Mouse (Mus musculus) ES-Bruce4 (cell line): ENCODE data around the gene Slc6a1. TPM values are rescaled to one million over a fixed set of nuclear protein-coding genes. Genes with fewer than 3 reads are reported as not detected.
A peak's percentile ranks its signal among the peaks of the same experiment; 100 is the strongest.
"Not testable (repeated sequence)": the region's sequence is repeated elsewhere in the genome, so short reads cannot be mapped to it uniquely, and the experiment has no call there.

Source experiments
- H3K27ac ChIP-seq: 2 replicates; pipeline ENCODE4 v1.5.1; 2012; ENCODE audit warnings: low read length, inconsistent platforms; ENCODE audit not compliant: insufficient read depth
- H3K27me3 ChIP-seq: 2 replicates; pipeline ENCODE4 v1.6.1; 2012; ENCODE audit warnings: mild to moderate bottlenecking, low read length, inconsistent platforms; ENCODE audit not compliant: control insufficient read depth, poor library complexity, insufficient read depth, severe bottlenecking
- H3K36me3 ChIP-seq: 2 replicates; pipeline ENCODE4 v1.6.1; 2012; ENCODE audit warnings: inconsistent platforms, mild to moderate bottlenecking, low read length, moderate library complexity; ENCODE audit not compliant: control insufficient read depth, poor library complexity, insufficient read depth, severe bottlenecking
- H3K4me1 ChIP-seq: one replicate; pipeline ENCODE4 v1.8.1; 2011; ENCODE audit warnings: low read length; ENCODE audit not compliant: control insufficient read depth, insufficient read depth
- H3K4me3 ChIP-seq: 2 replicates; pipeline ENCODE4 v1.5.1; 2011; ENCODE audit warnings: low read depth, mild to moderate bottlenecking, low read length
- H3K9ac ChIP-seq: 2 replicates; pipeline ENCODE4 v1.6.1; 2012; ENCODE audit warnings: low read depth, mild to moderate bottlenecking, inconsistent platforms; ENCODE audit not compliant: poor library complexity, severe bottlenecking
- H3K9me3 ChIP-seq: replicated peaks from 2 replicates; pipeline ENCODE4 v1.6.1; 2012; ENCODE audit warnings: mild to moderate bottlenecking, low read length, inconsistent platforms; ENCODE audit not compliant: control insufficient read depth, poor library complexity, insufficient read depth, severe bottlenecking
- CTCF ChIP-seq: IDR thresholded peaks from one replicate; pipeline ENCODE4 v1.8.1; 2011; ENCODE audit warnings: low read depth, low read length
- EP300 ChIP-seq: IDR thresholded peaks from 2 replicates; pipeline ENCODE4 v1.6.1; 2011; ENCODE audit warnings: low read depth, low read length; ENCODE audit not compliant: insufficient read depth
- POLR2A ChIP-seq: IDR thresholded peaks from one replicate; pipeline ENCODE4 v1.8.1; 2011; ENCODE audit warnings: low read length; ENCODE audit not compliant: insufficient read depth
- polyA plus RNA-seq: library from polyadenylated mRNA; stranded (reverse); fragments of >200 nt; gene quantifications from 2 replicates; pipeline ENCODE4 v1.2.4, GENCODE M21; 2011; ENCODE audit warnings: low read depth; ENCODE audit not compliant: missing spikeins, insufficient read depth, insufficient read length

The Slc6a1 gene
- polyA plus RNA-seq, 1 experiment = 0.27 TPM

- no peaks in the 10 kb centered on the region for H3K27me3 ChIP-seq
- no peaks in the 10 kb centered on the region for H3K9me3 ChIP-seq
- H3K27ac ChIP-seq = no peak overlapping the region
- H3K4me3 ChIP-seq = no peak overlapping the region
- no peaks in the 10 kb centered on the region for H3K4me1 ChIP-seq
- TF ChIP-seq POLR2A (no peak), CTCF (no peak), EP300 (no peak)
- no peak overlapping the region for H3K9ac ChIP-seq
- H3K36me3 ChIP-seq = no peaks in the 10 kb centered on the region
These were observed 53.9 kb downstream of the Slc6a1 start for GRCm38 (mm10) chr6:114336128-114336943.

DNA sequence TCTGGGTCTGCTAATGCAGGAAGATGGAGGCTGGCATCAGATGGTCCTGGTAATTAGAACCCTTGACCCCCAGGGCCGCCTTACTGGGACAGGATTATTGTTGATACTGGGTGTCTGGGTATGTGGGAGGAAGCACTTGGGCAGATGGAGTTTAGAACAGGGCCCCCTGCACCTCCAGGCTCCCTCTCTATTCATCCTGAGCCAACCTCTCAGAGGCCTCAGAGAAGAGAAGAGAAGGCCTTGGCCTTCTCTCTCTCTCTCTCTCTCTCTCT is 54.4 kb downstream of the Slc6a1 start:
- TF ChIP-seq EP300 (no peak), CTCF (no peak), POLR2A (no peak)
- H3K9ac ChIP-seq = no peak overlapping the region
- H3K27ac ChIP-seq = no peak overlapping the region
- no peaks in the 10 kb centered on the region for H3K9me3 ChIP-seq
- no peaks in the 10 kb centered on the region for H3K4me1 ChIP-seq
- H3K4me3 ChIP-seq = no peak overlapping the region
- H3K36me3 ChIP-seq = no peaks in the 10 kb centered on the region
- H3K27me3 ChIP-seq = no peaks in the 10 kb centered on the region

DNA sequence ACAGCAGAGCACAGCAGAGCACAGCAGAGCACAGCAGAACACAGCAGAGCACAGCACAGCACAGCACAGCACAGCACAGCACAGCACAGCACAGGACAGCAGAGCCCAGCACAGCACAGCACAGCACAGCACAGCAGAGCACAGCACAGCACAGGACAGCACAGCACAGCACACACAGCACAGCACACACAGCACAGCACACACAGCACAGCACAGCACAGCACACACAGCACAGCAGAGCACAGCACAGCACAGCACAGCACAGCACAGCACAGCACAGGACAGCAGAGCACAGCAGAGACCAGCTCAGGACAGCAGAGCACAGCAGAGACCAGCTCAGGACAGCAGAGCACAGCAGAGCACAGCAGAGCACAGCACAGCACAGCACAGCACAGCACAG is 58.9 kb downstream of the Slc6a1 start:
- H3K27me3 ChIP-seq, H3K9me3 ChIP-seq, H3K4me1 ChIP-seq, H3K36me3 ChIP-seq, H3K4me3 ChIP-seq, H3K9ac ChIP-seq, H3K27ac ChIP-seq: not testable (repeated sequence)

- no peaks in the 10 kb centered on the region for H3K9me3 ChIP-seq
- H3K27ac ChIP-seq = no peak overlapping the region
- no peaks in the 10 kb centered on the region for H3K36me3 ChIP-seq
- no peak overlapping the region for H3K4me3 ChIP-seq
- H3K4me1 ChIP-seq = no peaks in the 10 kb centered on the region
- no peak overlapping the region for H3K9ac ChIP-seq
- TF ChIP-seq CTCF = peak; percentile 73
- TF ChIP-seq EP300 = no peak
- no peak for TF ChIP-seq POLR2A
- no peaks in the 10 kb centered on the region for H3K27me3 ChIP-seq
These were observed 61.3 kb downstream of the Slc6a1 start for GRCm38 (mm10) chr6:114343740-114344139.

DNA sequence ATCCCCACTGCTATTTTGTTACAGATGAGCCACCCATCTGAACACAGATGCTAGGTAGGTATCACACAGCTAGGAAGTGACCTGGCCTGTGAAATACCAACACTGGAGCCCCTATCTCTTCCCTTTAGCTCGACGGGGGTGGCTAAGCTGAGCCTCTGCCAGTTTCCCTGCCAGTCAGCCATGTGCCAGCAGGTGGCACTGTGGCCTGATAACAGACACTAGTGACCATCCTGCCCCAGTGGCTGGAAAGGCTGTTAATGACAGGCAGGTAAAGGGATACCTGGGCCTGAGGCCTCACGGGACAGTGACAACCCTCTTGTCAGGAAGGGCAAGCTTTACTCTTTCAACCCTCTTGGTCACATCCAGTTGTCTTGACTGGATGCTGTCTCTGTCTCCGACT is 62.7 kb downstream of the Slc6a1 start:
- Histone ChIP-seq H3K9me3 (no peaks in the 10 kb centered on the region), H3K4me3 (no peak overlapping the region), H3K27ac (no peak overlapping the region), H3K4me1 (no peaks in the 10 kb centered on the region), H3K36me3 (no peaks in the 10 kb centered on the region), H3K9ac (no peak overlapping the region), H3K27me3 (no peaks in the 10 kb centered on the region)
- TF ChIP-seq EP300 (no peak), CTCF (peak; percentile 71), POLR2A (no peak)

DNA sequence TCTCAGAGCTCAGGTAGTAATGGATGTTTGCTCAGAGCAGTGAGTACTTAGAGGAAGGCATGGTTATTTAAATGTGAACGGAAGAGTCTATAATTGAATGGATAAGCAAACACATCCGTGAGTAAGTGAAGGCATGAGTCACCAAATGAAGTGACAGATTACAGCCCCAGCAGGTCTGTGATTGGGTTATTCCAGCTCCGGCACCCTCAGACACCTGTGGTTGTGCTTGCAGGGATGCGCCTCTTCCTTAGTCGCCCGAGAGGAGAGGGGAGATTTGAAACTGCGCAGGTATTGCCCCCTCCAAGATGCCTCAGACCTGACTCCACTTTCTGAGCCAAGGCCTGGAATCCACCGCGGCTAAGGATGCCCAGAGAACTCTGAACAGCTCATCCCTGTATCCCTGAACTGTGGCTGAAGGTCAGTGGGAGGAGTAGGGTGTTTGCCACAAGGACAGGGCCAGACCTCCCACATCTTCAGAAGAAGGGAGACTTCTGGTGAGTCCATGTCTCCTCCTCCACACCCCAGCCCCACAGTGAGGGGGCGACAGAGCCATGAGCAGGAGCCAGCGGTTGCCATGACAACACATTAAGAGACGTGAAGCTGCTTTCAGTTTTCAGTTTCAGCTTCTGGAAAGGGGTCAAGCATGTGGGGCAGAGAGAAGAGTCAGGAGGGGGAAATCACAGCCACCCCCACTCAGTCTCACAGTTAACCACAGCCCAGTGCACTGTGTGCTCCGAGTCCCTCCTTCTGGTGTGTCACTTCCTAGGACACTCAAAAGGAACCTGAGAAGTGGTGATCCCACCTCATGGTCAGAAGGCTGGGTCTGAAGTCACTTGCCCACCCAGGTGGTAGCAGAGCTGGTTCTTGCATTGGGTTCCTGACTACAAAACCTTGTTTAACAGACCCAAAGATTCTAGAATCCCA is 65.7 kb downstream of the Slc6a1 start:
- H3K4me3 ChIP-seq = no peak overlapping the region

More for the DNA sequence above, 65.7 kb downstream of the Slc6a1 start:
- no peaks in the 10 kb centered on the region for H3K9me3 ChIP-seq
- no peaks in the 10 kb centered on the region for H3K4me1 ChIP-seq
- no peak overlapping the region for H3K27ac ChIP-seq
- H3K9ac ChIP-seq = no peak overlapping the region
- TF ChIP-seq CTCF (no peak), POLR2A (no peak), EP300 (no peak)
- no peaks in the 10 kb centered on the region for H3K36me3 ChIP-seq
- no peaks in the 10 kb centered on the region for H3K27me3 ChIP-seq
